Mouse (Mus musculus): ENCODE measurements around the gene F10.

F10 gene

DNA sequence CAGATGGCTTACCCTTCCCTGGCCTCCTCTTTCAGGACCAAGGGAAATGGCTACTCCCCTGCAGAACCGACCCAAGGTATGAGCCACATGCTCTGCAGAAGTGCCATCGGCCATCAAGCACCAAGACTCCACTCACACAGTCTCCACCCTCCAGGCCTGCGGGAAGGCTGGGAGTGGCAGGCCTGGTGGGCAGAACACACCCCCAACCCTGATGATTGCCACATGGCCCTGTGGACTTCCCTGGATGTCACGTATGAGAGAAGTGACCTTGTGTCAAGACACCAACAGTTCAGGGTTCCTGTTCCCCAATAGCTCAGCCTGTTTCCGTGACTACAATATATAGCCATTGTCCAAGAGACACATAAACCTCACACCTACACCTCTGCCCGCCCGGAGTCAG lies at the start of gene F10:
Gene F10, plus strand, starts transcription at position 294 of the 400 bp plus-strand sequence.
- DNase-seq (ENCODE audit: low spot score) = no peak

DNA sequence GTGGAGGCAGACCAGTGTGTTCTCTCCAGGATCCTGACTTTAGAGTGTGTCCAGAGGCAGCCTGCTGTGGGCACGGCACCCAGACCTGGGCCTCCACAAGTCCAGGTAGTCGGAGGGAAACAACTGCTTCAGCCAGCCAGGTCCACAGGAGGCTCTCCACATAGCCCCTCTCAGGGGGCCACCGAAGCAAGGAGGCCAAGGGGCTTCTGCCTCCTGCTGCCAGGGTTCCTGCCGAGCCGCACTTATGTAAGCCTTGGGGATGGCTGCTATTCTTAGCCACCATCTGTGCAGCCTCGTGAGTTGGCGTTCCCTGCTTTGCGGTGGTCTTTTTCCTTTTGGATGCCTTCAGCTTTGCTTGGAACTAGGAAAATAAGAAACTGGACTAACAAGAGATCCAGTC lies 49.5 kb upstream of the F10 start:
- peak; percentile 68 for DNase-seq (ENCODE audit: low spot score)

- DNase-seq (ENCODE audit: low spot score) = no peak
These were observed 48.2 kb upstream of the F10 start for GRCm38 (mm10) chr8:12988722-12989430.

GRCm38 (mm10) chr8:12991411-12991810 lies 45.7 kb upstream of the F10 start:
- DNase-seq (ENCODE audit: low spot score) = no peak

- DNase-seq (ENCODE audit: low spot score) = no peak
These were observed 42.6 kb upstream of the F10 start for GRCm38 (mm10) chr8:12994468-12994867.

- DNase-seq (ENCODE audit: low spot score) = no peak
These were observed 41.6 kb upstream of the F10 start for GRCm38 (mm10) chr8:12995481-12995880.

DNA sequence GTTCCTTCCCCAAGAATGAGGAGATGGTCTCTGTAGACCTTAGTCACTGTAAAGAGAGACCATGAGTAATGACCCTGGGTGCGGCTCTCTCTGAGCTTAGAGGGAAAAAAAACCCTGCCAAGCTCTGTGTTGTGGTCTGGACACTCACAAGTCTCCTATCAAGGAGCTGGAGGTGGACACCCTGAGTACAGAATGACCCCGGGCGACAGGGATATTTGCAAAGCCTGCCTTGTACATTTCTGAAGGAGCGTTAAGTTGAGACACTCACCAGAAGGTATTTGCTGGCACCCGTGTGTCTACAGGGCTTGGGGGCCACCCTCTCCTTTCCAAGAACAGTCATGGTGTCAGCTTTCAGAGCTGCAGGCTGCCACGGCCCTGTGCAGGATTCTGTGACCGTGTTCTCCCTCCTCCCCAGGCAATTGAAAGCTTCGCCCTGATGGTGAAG lies 40.3 kb upstream of the F10 start:
- no peak for DNase-seq (ENCODE audit: low spot score)

DNA sequence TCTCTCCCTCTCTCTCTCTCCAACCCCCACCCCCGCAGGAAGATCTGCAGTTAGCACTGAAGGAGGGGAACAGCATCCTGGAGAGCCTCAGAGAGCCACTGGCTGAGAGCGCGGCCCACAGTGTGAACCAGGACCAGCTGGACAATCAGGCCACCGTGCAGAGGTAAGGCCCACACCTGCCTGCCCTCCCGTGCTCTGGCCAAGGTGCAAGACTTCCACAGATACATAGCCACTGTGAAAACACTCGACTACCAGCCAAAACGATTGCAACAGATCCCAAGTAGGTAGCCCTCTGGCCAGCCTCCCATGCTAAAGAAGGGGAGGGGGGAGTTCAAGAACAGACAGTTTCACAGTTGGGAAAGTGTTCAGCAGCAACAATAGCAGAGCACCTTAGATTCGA lies 38.8 kb upstream of the F10 start:
- DNase-seq (ENCODE audit: low spot score) = no peak

DNA sequence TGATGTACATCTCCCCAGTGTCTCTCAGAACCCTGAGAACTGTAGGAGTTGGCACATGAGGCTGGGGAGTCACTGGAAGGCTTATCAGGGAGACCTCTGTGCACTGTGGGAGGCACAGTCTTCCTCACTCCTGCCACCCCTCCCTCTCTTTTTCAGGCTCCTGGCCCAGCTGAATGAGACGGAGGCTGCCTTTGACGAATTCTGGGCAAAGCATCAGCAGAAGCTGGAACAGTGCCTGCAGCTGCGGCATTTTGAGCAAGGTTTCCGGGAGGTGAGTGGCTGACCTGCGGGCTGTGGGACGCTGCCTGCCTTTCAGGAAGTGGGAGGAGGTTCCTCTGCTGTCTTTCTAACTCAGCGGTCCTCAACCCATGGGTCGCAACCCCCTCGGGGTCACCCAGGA lies 37.3 kb upstream of the F10 start:
- no peak for DNase-seq (ENCODE audit: low spot score)

DNA sequence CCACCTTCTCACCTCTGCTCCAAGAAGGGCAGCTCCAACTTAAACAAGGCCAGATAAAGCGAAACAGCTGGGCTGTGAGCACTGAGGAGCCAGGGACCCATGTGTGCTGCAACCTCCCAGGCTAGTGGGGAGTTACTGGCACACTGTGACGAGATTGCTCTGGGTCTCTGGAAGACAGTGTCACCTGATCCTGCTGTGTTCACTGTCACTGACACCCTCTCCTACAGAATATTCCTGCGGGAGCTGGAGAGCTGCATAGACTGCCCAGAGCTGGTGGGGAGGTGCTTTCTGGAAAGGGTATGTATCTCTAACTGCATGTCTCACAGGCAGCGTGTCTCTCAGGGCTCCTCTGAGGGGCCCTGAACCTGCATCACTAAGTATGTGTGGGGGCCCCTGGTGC lies 29.6 kb upstream of the F10 start:
- DNase-seq (ENCODE audit: low spot score) = no peak

DNA sequence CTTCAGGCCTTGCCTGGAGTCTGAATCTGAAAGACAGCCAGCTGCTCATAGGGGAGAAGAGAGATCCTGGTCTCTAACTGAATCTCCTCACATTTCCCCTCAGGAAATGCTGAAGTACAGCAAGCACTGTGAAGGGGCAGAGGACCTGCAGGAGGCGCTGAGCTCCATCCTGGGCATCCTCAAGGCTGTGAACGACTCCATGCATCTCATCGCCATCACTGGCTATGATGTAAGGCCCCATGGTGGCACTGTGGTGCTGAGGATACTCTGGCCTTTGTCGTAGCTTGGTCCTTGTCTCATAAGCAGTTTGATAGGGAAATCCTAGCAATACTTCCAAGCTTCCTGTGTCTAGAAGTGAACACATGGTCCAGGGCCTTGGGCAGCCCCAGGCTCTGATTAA lies 26.8 kb upstream of the F10 start:
- no peak for DNase-seq (ENCODE audit: low spot score)

GRCm38 (mm10) chr8:13019560-13019959 lies 17.5 kb upstream of the F10 start:
- DNase-seq (ENCODE audit: low spot score) = no peak

DNA sequence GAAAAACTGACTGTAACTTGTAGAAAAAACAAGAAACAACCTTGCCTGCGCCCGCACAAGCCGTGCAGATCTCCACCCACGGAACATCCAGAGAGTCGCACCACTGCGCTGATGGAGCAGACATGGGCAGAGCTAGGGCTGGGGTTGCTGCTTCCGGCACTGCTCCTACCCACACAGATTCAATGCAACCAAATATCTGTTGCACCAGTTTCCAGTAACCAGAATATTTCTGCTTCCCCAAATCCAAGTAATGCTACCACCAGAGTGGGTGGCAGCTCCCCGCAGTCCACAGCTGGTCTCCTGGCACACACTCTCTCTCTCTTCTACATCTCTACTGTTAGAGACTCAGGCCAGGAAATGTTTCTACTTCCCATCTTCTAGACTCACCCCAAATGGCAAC lies 15.3 kb upstream of the F10 start:
- DNase-seq (ENCODE audit: low spot score) = peak; percentile 31

- no peak for DNase-seq (ENCODE audit: low spot score)
These were observed 11.5 kb upstream of the F10 start, which contains the start of gene F7 for GRCm38 (mm10) chr8:13025487-13026224. Gene F7, plus strand, starts transcription at chr8:13026034.

- DNase-seq (ENCODE audit: low spot score) = no peak
These were observed 9.5 kb upstream of the F10 start for GRCm38 (mm10) chr8:13027615-13028014.

GRCm38 (mm10) chr8:13028482-13028881 lies 8.6 kb upstream of the F10 start:
- peak; percentile 49 for DNase-seq (ENCODE audit: low spot score)

DNA sequence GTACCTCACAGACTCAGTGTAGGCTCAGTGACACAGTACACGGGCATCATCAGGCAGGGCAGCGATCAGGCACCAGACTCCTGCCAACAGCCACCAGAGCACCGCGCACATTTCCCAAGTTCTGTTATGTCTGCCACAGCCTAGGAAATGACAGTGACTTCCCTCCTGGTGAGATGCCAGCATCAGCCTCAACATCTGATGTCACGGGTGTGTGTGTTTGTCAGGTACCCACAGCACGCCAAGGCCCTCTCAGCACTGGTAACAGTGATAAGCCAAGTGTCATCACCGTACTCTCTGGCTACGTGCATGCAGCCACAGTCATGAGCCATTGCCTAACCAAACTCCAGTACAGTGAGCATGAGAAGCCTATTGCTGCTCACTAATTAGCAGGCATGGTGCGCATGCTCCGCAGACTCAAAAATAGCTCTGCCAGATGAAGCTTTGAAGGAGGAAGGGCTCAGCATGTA lies 729 bp upstream of the F10 start:
- DNase-seq (ENCODE audit: low spot score) = peak; percentile 35

DNA sequence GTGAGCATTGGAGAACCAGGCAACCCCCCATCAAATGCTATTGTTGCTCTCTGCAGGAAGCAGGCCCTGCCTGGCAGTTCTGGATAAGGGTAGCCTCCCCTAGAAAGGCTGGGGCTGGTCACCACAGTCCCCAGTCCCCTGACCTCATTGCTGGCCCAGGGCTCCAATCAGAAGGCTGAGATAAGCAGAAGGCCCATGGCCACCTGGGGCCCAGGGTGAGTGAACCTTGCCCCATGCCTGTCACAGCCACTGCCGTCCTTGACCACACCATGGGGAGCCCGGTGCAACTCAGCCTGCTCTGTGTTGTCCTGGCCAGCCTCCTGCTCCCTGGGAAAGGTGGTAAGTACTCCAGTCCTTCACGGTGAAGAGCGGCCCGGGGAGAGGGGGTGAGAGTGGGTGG lies 461 bp downstream of the F10 start:
- DNase-seq (ENCODE audit: low spot score) = no peak

DNA sequence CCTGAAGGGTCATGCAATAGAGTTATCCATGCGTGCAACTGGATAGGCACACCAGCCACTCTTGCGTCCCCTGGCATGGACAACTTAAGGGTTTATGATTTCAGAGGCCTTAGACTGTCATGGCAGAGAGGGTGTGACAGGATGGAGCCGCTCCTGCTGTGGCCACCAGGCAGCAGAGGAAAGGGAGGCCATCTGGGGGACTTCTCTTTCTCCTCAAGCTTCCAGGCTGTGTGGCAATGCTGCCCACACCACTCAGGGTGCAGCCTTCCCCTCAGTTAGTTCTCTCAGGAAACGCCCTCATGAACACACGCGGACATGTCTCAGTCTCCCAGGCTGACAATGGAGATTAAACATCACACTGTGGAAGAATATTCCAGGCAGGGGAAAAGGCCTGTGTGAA lies 1.9 kb downstream of the F10 start:
- no peak for DNase-seq (ENCODE audit: low spot score)

DNA sequence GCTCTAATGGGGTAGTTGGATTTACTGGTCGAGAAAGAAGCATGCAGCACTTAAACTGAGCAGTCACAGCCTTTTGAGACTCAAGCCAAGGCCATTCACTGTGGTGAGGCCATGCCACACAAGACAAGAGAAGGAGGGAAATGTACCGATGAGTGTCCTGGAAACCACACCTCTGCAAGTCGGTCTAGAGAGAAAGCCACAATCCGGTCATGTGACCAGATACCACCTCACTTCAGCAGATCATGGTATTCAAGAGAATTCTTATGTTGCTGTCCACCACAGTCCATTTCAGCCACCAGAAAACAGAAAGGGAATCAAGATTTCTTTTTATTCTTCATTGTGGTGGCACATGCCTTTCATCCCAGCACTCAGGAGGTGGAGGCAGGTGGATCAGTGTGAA lies 4.4 kb downstream of the F10 start:
- no peak for DNase-seq (ENCODE audit: low spot score)

- no peak for DNase-seq (ENCODE audit: low spot score)
These were observed 10.5 kb downstream of the F10 start for GRCm38 (mm10) chr8:13047652-13048051.

- no peak for DNase-seq (ENCODE audit: low spot score)
These were observed 13.4 kb downstream of the F10 start for GRCm38 (mm10) chr8:13050550-13050949.

- DNase-seq (ENCODE audit: low spot score) = no peak
These were observed 20.2 kb downstream of the F10 start for GRCm38 (mm10) chr8:13057351-13057750.

Data from left cerebral cortex, adult 11 months (tissue).